Mouse (Mus musculus): ENCODE results near the gene Gm49320.
A peak's percentile ranks its signal among the peaks of the same experiment; 100 is the strongest.
"Not testable (repeated sequence)": the region's sequence is repeated elsewhere in the genome, so short reads cannot be mapped to it uniquely, and the experiment has no call there.

The Gm49320 gene

GRCm38 (mm10) chr8:4226739-4227347 is 11.8 kb upstream of the Gm49320 start, which contains the start of gene Lrrc8e:
TSS of gene Lrrc8e (plus strand) at chr8:4226827.
- no peak for DNase-seq (ENCODE audit: low spot score)

GRCm38 (mm10) chr8:4227919-4228318 is 10.7 kb upstream of the Gm49320 start:
- no peak for DNase-seq (ENCODE audit: low spot score)

- no peak for DNase-seq (ENCODE audit: low spot score)
These were observed 8.9 kb upstream of the Gm49320 start for GRCm38 (mm10) chr8:4229784-4230183.

- no peak for DNase-seq (ENCODE audit: low spot score)
These were observed 7.9 kb upstream of the Gm49320 start for GRCm38 (mm10) chr8:4230612-4231351.

- DNase-seq (ENCODE audit: low spot score) = peak; percentile 45
These were observed 741 bp upstream of the Gm49320 start for GRCm38 (mm10) chr8:4237814-4238433.

GRCm38 (mm10) chr8:4239193-4239890 is 677 bp downstream of the Gm49320 start:
- no peak for DNase-seq (ENCODE audit: low spot score)

- DNase-seq (ENCODE audit: low spot score) = no peak
These were observed 6.4 kb downstream of the Gm49320 start for GRCm38 (mm10) chr8:4245061-4245460.

- no peak for DNase-seq (ENCODE audit: low spot score)
These were observed 7.1 kb downstream of the Gm49320 start for GRCm38 (mm10) chr8:4245737-4246136.

- DNase-seq (ENCODE audit: low spot score) = no peak
These were observed 8.6 kb downstream of the Gm49320 start for GRCm38 (mm10) chr8:4247241-4247640.

- DNase-seq (ENCODE audit: low spot score) = no peak
These were observed 9.4 kb downstream of the Gm49320 start, which contains the start of gene Tgfbr3l for GRCm38 (mm10) chr8:4247951-4248540. TSS of gene Tgfbr3l (plus strand) at chr8:4248214.

- no peak for DNase-seq (ENCODE audit: low spot score)
These were observed 10.5 kb downstream of the Gm49320 start for GRCm38 (mm10) chr8:4249213-4249612.

GRCm38 (mm10) chr8:4250306-4250970 is 11.8 kb downstream of the Gm49320 start:
- peak; percentile 75 for DNase-seq (ENCODE audit: low spot score)

GRCm38 (mm10) chr8:4252116-4252760 is 13.6 kb downstream of the Gm49320 start:
- DNase-seq (ENCODE audit: low spot score) = no peak

- peak; percentile 94 for DNase-seq (ENCODE audit: low spot score)
These were observed 14.5 kb downstream of the Gm49320 start, which contains the start of gene Snapc2 for GRCm38 (mm10) chr8:4252934-4253841. TSS of gene Snapc2 (plus strand) at chr8:4253080.

- DNase-seq (ENCODE audit: low spot score) = no peak
These were observed 15.3 kb downstream of the Gm49320 start for GRCm38 (mm10) chr8:4254001-4254400.

- not testable (repeated sequence) for DNase-seq (ENCODE audit: low spot score)
These were observed 16.8 kb downstream of the Gm49320 start for GRCm38 (mm10) chr8:4255471-4255870.

GRCm38 (mm10) chr8:4256911-4257310 is 18.2 kb downstream of the Gm49320 start:
- DNase-seq (ENCODE audit: low spot score) = no peak

GRCm38 (mm10) chr8:4257350-4257749 is 18.7 kb downstream of the Gm49320 start:
- no peak for DNase-seq (ENCODE audit: low spot score)

- peak; percentile 72 for DNase-seq (ENCODE audit: low spot score)
These were observed 19.6 kb downstream of the Gm49320 start for GRCm38 (mm10) chr8:4258233-4258632.

- no peak for DNase-seq (ENCODE audit: low spot score)
These were observed 20.0 kb downstream of the Gm49320 start for GRCm38 (mm10) chr8:4258678-4259077.

All from c-Kit-positive CD71-positive TER-119-positive erythroid progenitor cells, embryonic 14.5 days (primary cell).